Mouse (Mus musculus): Measurements from ENCODE around the gene Snrnp48.

Gene Snrnp48

GRCm38 (mm10) chr13:38204702-38205482 is at the start of gene Snrnp48:
TSS of gene Snrnp48 (plus strand) at chr13:38204938.
- peak; percentile 90 for DNase-seq (ENCODE audit: low spot score)

- DNase-seq (ENCODE audit: low spot score): no peak
Measured at GRCm38 (mm10) chr13:38155523-38155922, 49.2 kb upstream of the Snrnp48 start.

DNA sequence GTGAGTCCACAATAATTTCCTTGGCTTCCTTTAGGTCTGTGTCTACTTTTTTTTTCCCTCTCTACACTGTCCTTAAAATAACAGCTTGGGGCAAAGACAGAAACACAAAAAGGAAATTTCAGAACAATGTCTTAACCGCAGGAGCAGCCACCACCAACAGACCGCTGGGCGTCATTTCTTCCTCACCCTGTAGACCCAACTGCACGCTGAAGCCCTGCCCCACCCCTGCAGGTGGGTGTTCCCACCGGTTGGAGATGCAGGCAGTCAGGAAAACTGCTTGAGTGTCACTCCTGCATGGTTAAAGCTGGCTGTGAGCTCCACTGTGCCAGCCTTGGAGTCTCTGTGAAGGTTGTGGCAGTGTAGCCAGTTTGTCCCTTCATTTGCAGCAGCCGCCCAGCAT is 47.1 kb upstream of the Snrnp48 start:
- no peak for DNase-seq (ENCODE audit: low spot score)

DNA sequence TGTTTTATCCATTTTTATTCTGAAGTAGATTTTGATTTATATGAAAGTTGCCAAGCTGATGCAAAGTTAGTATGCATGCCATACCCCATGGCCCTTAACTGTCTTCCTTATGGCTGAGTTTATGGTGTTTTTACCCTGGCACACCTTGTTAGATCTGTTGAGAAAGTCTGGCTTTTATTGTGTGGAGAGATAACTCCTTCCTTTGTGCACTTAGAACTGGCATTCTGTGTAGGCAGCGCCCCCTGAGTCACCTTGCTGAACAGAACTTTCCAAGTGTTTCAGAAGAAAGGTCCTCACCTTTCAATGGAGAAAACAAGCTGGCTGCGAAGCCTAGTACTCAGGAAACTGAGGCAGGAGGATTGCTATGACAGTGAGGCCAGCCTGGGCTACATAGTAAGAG is 42.7 kb upstream of the Snrnp48 start:
- no peak for DNase-seq (ENCODE audit: low spot score)

DNA sequence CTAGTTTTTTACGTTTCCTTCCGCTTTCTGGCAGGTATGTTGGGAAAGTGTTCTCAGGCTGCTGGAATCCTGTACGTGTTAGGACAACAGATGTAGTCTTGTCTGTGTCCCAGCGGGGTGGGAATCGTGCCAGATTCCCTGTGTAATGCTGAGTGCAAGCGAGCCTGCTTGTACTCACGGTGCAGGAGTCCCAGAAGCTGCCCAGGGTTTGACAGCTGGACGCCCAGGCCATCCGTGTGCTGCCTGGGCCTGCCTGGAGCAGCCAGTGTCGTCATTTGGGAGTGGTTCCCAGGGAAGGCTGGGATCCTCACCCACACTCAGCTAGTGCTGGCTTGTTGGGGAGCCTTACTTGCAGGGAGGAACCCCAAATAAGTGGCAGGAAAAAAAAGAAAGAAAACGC is 42.1 kb upstream of the Snrnp48 start:
- peak; percentile 77 for DNase-seq (ENCODE audit: low spot score)

- no peak for DNase-seq (ENCODE audit: low spot score)
Measured at GRCm38 (mm10) chr13:38164932-38165331, 39.8 kb upstream of the Snrnp48 start.

- no peak for DNase-seq (ENCODE audit: low spot score)
Measured at GRCm38 (mm10) chr13:38167056-38167455, 37.7 kb upstream of the Snrnp48 start.

- peak; percentile 24 for DNase-seq (ENCODE audit: low spot score)
Measured at GRCm38 (mm10) chr13:38170707-38171144, 34.0 kb upstream of the Snrnp48 start.

DNA sequence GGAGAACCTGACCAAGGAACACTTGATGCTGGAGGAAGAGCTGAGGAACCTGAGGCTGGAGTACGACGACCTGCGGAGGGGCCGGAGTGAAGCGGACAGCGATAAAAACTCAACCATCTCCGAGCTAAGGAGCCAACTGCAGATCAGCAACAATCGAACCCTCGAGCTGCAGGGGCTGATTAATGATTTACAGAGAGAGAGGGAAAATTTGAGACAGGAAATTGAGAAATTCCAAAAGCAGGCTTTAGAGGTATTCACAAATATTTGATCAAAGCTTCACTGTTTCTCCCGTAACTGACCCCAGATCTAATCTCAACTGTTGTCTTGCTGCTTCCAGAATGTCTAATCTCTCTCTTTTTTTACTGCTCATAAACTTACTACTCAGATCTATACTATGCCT is 11.3 kb upstream of the Snrnp48 start:
- DNase-seq (ENCODE audit: low spot score): no peak

- no peak for DNase-seq (ENCODE audit: low spot score)
Measured at GRCm38 (mm10) chr13:38201413-38201812, 3.3 kb upstream of the Snrnp48 start.

DNA sequence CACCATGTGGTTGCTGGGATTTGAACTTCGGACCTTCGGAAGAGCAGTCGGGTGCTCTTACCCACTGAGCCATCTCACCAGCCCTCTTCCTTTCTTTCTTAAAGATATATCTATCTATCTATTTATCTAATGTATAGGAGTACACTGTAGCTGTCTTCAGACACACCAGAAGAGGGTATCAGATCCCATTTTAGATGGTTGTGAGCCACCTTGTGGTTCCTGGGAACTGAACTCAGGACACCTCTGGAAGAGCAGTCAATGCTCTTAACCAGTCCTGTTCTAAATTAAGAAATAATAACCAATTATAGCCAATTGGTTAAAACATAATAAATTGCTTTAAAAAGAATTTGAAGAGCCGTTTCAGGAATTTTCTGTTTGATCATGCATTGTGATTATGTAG is 567 bp upstream of the Snrnp48 start:
- DNase-seq (ENCODE audit: low spot score): no peak

GRCm38 (mm10) chr13:38211122-38211521 is 6.4 kb downstream of the Snrnp48 start:
- DNase-seq (ENCODE audit: low spot score): no peak

DNA sequence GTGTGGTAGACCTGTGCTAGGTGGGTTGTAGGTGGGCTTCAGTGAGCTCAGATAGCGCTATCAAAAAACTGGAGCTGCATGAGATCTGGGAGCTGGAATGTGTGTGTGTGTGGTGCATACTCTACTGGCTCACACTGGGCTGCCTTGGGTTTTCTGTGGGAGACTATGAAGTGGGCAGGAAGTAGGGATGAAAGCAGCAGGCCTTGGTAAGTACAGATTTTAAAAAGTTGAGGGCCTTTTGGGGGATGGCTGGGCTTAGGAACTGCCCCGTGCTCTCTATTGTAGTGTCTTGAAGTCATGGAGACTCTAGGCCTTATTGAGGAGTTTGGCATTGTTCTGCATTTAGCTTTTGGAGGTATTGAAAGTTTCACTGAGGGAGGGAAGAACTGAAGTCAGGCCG is 13.9 kb downstream of the Snrnp48 start:
- no peak for DNase-seq (ENCODE audit: low spot score)

DNA sequence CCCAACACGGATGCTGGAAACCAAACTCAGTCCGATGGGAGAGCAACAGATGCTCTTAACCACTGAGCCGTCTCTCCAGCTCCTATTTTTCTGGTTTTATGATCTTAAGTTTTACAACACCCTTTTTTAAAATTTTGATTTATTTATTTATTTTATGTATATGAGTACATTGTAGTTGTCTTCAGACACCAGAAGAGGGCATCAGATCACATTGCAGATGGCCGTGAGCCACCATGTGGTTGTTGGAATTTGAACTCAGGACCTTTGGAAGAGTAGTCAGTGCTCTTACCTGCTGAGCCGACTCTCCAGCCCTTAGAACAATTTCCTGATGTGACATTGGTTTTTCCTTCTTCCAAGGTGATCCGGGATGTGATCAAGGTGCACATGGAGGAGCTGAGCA is 15.6 kb downstream of the Snrnp48 start:
- no peak for DNase-seq (ENCODE audit: low spot score)

DNA sequence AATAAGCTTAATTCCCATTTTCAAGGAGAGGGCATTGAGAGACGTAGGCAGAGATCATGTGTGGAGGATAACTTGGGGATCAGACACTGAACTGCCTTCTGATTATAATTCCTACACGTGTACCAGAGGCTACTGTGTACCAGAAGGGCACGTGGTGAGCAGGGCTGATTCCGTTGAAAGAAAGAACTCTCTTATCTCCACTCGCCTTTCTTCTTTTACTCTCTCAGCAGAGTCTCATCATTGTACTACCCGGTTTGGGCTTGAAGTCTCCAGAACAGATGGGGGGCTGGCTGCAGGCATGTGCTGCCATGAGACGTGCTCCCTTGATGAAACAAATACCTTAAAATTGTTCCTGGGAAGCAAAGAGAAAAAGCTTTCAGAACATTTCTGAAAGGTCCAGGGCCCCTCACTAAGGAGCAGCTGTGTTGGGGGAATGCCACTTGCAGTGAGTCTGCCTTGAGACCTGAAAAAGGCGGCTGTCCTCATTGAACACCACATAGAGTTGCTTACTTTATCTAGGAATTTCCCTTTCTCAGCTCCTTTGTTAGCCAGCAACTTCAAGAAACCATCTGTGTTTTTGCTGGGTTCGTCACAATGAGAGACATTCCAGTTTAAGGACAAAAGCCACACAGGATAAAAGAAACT is 25.6 kb downstream of the Snrnp48 start:
- DNase-seq (ENCODE audit: low spot score): no peak

DNA sequence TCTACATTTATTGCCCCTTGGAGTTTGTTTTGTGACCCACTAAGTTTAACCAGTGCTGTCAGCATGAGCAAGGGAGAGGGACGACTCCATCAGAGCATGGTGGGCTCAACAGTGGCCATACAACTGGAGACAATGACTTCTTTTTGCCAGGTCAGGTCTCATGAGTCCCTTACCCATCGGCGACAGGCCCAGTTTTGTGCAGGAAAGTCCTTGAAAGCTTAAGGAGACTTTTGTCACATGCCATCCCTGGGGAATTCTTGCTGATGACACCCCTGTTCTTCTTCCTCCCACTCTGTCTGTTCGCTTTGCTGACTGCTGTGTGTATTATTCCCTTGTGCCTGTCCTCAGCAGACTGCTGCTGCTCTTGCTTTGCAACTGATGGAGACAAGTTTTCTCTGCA is 27.7 kb downstream of the Snrnp48 start:
- DNase-seq (ENCODE audit: low spot score): no peak

DNA sequence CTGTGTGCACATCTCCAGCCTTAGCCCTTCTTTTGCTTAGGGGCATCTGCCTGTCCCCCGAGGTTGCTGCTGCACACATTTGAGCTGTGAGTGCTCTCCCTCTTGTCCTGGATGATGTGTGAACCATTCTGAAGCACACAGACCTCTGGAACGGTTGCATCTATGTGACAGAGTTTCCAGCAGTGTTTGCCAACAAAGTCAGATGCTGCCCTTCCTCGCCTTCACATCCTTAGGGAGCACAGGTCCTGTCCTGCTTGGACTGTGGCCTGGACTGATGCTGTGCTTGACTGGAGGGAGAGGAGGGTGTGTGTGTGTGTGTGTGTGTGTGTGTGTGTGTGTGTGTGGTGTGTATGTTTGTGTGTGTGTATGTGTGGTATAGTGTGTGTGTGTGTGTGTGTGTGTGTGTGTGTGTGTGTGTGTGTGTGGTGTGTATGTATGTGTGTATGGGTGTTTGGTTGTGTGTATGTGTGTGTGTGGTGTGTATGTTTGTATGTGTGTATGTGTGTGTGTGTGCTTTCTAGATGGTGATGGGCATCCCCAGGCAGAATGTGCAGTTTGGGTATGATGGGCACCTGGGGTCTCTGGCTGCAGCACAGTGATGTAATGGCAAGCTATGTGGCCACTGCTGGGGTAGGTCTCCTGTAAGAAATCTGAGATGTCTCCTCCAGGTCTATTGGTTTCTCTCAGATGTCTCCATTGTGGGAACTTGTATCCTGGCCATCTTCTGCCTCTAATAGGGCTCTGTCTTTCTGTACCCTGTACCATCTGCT is 28.3 kb downstream of the Snrnp48 start:
- no peak for DNase-seq (ENCODE audit: low spot score)

- no peak for DNase-seq (ENCODE audit: low spot score)
Measured at GRCm38 (mm10) chr13:38234651-38235050, 29.9 kb downstream of the Snrnp48 start.

GRCm38 (mm10) chr13:38235370-38235769 is 30.6 kb downstream of the Snrnp48 start:
- DNase-seq (ENCODE audit: low spot score): peak; percentile 16

DNA sequence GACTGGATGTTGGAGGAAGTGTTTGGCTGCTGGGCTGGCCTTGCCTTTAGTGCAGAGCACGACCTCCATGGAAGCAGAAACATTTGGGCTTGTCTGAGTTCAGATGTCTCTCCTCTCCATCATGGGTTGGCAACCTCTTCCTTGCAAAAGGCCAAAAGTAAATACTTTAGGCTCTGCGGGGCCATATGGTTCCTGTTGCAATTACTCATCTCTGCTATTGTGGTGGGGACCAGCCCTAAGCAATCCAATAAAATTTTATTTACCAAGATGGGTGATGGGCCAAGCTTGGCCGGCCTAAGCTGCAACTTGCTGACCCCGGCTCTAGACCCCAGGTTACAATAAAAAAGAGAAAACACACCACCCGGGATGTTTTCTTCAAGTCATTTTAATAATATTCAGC is 43.4 kb downstream of the Snrnp48 start:
- DNase-seq (ENCODE audit: low spot score): peak; percentile 35

- DNase-seq (ENCODE audit: low spot score): no peak
Measured at GRCm38 (mm10) chr13:38251226-38251625, 46.5 kb downstream of the Snrnp48 start.

- peak; percentile 62 for DNase-seq (ENCODE audit: low spot score)
Measured at GRCm38 (mm10) chr13:38253696-38254095, 49.0 kb downstream of the Snrnp48 start.

- no peak for DNase-seq (ENCODE audit: low spot score)
Measured at GRCm38 (mm10) chr13:38258901-38259300, 54.2 kb downstream of the Snrnp48 start.
